8 mouse cellular contexts compared by ENCODE assay signal in genomic region chr9:94482215-94482975, GRCm38 (mm10). TPM values are rescaled to one million over a fixed set of nuclear protein-coding genes. Genes with fewer than 3 reads are reported as not detected.
DNase-seq lines count a peak whose midpoint lies in the region; ATAC-seq lines count a peak whose summit lies in the region.

No protein-coding gene starts in this region.

- H3K27me3 ChIP-seq in embryonic facial prominence, embryonic 10.5 days (replicated peaks; ENCODE audit: low read depth, poor library complexity, severe bottlenecking): no peaks in the 10 kb centered on the region
- no peaks in the 10 kb centered on the region for H3K27me3 ChIP-seq in hindbrain, embryonic 15.5 days
- no peaks in the 10 kb centered on the region for H3K27me3 ChIP-seq in lung, embryonic 15.5 days
- H3K27me3 ChIP-seq in stomach, embryonic 14.5 days (ENCODE audit: control insufficient read depth, insufficient read depth, low read length): no peaks in the 10 kb centered on the region

- DNase-seq in embryo, embryonic 11 days: peak; percentile 16
- no peak for DNase-seq in embryo, embryonic 10 days (ENCODE audit: low spot score)
- peak; percentile 92 for DNase-seq in Muller cell, postnatal 12 days (ENCODE audit: inconsistent ontology term)
- peak; percentile 13 for DNase-seq in embryonic facial prominence, embryonic 10.5 days (ENCODE audit: low spot score)
- no peak for DNase-seq in liver

- H3K4me2 ChIP-seq in hindbrain, embryonic 15.5 days: no peak overlapping the region
- no peak overlapping the region for H3K4me2 ChIP-seq in lung, embryonic 15.5 days
- H3K4me2 ChIP-seq in stomach, embryonic 14.5 days (replicated peaks; ENCODE audit: low read depth, low read length): no peak overlapping the region

- no peak overlapping the region for H3K9ac ChIP-seq in hindbrain, embryonic 15.5 days
- H3K9ac ChIP-seq in lung, embryonic 15.5 days: no peak overlapping the region
- H3K9ac ChIP-seq in stomach, embryonic 14.5 days (replicated peaks; ENCODE audit: low read depth, low read length): no peak overlapping the region

- no peaks in the 10 kb centered on the region for H3K36me3 ChIP-seq in embryonic facial prominence, embryonic 10.5 days (replicated peaks)
- no peaks in the 10 kb centered on the region for H3K36me3 ChIP-seq in hindbrain, embryonic 15.5 days
- H3K36me3 ChIP-seq in lung, embryonic 15.5 days: no peaks in the 10 kb centered on the region
- H3K36me3 ChIP-seq in stomach, embryonic 14.5 days (ENCODE audit: control insufficient read depth, insufficient read depth, low read length): no peaks in the 10 kb centered on the region

- 0 out of 2 replicates have a peak, but pooled peaks cover 9% of the 10 kb centered on the region for H3K4me1 ChIP-seq in embryonic facial prominence, embryonic 10.5 days
- H3K4me1 ChIP-seq in hindbrain, embryonic 15.5 days (replicated peaks): no peaks in the 10 kb centered on the region
- peaks cover 13% of the 10 kb centered on the region for H3K4me1 ChIP-seq in lung, embryonic 15.5 days
- peaks cover 7% of the 10 kb centered on the region; the same call in 1 of the 2 replicates for H3K4me1 ChIP-seq in stomach, embryonic 14.5 days (ENCODE audit: control insufficient read depth, insufficient read depth, low read length)

- H3K9me3 ChIP-seq in embryonic facial prominence, embryonic 10.5 days: no peaks in the 10 kb centered on the region
- H3K9me3 ChIP-seq in hindbrain, embryonic 15.5 days: no peaks in the 10 kb centered on the region
- no peaks in the 10 kb centered on the region for H3K9me3 ChIP-seq in lung, embryonic 15.5 days
- H3K9me3 ChIP-seq in stomach, embryonic 14.5 days (ENCODE audit: control insufficient read depth, low read depth, low read length): no peaks in the 10 kb centered on the region

- ATAC-seq in hindbrain, embryonic 15.5 days (ENCODE audit: low FRiP score, low read depth): peak; percentile 94
- ATAC-seq in lung, embryonic 15.5 days (ENCODE audit: borderline replicate concordance, extremely low read depth, low FRiP score, low TSS enrichment): peak; percentile 79; the same call in 1 of the 2 replicates
- ATAC-seq in stomach, embryonic 14.5 days (ENCODE audit: insufficient number of reproducible peaks, insufficient read depth, low FRiP score, low read depth): peak; percentile 72; the same call in 1 of the 2 replicates

- no peak overlapping the region for H3K4me3 ChIP-seq in embryonic facial prominence, embryonic 10.5 days
- no peak overlapping the region for H3K4me3 ChIP-seq in hindbrain, embryonic 15.5 days
- H3K4me3 ChIP-seq in lung, embryonic 15.5 days: no peak overlapping the region
- H3K4me3 ChIP-seq in stomach, embryonic 14.5 days (ENCODE audit: low read depth, low read length): no peak overlapping the region

- WGBS in embryonic facial prominence, embryonic 10.5 days: 79% methylated on average over 10 of the region's 10 CpGs
- 68% methylated on average over 10 of the region's 10 CpGs for WGBS in hindbrain, embryonic 15.5 days
- WGBS in lung, embryonic 15.5 days: 63% methylated on average over 10 of the region's 10 CpGs
- 73% methylated on average over 10 of the region's 10 CpGs for WGBS in stomach, embryonic 14.5 days

- no peak overlapping the region for H3K27ac ChIP-seq in embryonic facial prominence, embryonic 10.5 days (replicated peaks)
- H3K27ac ChIP-seq in hindbrain, embryonic 15.5 days (replicated peaks): no peak overlapping the region
- no peak overlapping the region for H3K27ac ChIP-seq in lung, embryonic 15.5 days
- no peak overlapping the region for H3K27ac ChIP-seq in stomach, embryonic 14.5 days (ENCODE audit: low read length)

RNA-seq across cellular contexts. Expression of gene 1190002N15Rik, which starts 55.5 kb away (rescaled TPM):
- 6.4 TPM in 2 replicates for polyA plus RNA-seq in embryonic facial prominence, embryonic 10.5 days (2016; fragmentation: Nextera tagmentation; extraction: Ambion mirVana)
- 17.5 and 18.4 TPM in 2 replicates for polyA plus RNA-seq in hindbrain, embryonic 15.5 days (2015; fragmentation: Nextera tagmentation; extraction: Ambion mirVana)
- 26.0 and 29.0 TPM in 2 replicates for polyA plus RNA-seq in lung, embryonic 15.5 days (2015; fragmentation: Nextera tagmentation; extraction: Ambion mirVana)
- polyA plus RNA-seq in stomach, embryonic 14.5 days (2014; fragmentation: Nextera tagmentation; extraction: Ambion mirVana): 12.4 and 14.2 TPM in 2 replicates

Comparison
In these comparisons a context has a peak if more than half of its experiments do, and no peak if none do; other contexts are left out.
1. DNase-seq: peak in embryo, embryonic 11 days (single experiment), Muller cell, postnatal 12 days (single experiment) and embryonic facial prominence, embryonic 10.5 days (single experiment); none in embryo, embryonic 10 days (single experiment) and liver (single experiment).
2. Peak in every context shown above with its lines, with median percentiles within 50 percentile points of each other: ATAC-seq.